Mouse (Mus musculus): ENCODE measurements around the gene Gm3618. TPM values are rescaled to one million over a fixed set of nuclear protein-coding genes. Genes with fewer than 3 reads are reported as not detected.

The Gm3618 gene
- total RNA-seq (2023; ENCODE audit: inconsistent age): not detected in 4 replicates

GRCm38 (mm10) chr14:6343578-6343977, at the start of gene Gm3618:
Gm3618 (minus strand) TSS chr14:6343678.

DNA sequence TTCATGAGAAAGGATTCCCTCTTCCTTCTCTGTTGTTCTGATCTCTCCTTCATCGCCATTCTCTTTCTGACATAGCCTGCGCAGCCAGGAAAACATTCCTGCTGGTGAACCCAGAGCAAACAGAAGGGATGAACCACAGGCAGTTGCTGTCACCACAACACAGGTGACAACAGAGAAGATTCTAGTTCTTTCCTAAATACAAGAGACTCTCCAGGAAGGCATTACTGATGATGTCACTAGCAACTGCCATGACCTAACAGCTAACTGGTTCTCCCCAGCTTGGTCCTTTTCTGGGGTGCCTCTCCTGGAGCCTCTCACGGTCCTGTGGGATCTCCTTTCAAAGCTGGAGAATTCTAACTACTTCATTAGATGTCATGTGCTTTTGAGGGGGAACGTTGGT, 46.7 kb upstream of the Gm3618 start, which contains the start of gene Gm16440:
Gene Gm16440 (minus strand): TSS at position 101 of the 400 bp plus-strand sequence.

DNA sequence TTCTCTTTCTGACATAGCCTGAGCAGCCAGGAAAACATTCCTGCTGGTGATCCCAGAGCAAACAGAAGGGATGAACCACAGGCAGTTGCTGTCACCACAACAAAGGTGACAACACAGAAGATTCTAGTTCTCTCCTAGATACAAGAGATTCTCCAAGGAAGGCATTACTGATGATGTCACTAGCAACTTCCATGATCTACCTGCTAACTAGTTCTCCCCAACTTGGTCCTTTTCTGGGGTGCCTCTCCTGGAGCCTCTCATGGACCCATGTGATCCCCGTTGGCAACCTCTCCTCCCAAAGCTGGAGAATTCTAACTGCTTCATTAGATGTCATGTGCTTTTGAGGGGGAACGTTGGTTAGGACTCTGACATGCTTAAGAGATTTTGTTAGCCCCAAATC, 38.7 kb downstream of the Gm3618 start, which contains the start of gene Gm21103:
Gene Gm21103 (minus strand): TSS at position 101 of the 400 bp plus-strand sequence.

DNA sequence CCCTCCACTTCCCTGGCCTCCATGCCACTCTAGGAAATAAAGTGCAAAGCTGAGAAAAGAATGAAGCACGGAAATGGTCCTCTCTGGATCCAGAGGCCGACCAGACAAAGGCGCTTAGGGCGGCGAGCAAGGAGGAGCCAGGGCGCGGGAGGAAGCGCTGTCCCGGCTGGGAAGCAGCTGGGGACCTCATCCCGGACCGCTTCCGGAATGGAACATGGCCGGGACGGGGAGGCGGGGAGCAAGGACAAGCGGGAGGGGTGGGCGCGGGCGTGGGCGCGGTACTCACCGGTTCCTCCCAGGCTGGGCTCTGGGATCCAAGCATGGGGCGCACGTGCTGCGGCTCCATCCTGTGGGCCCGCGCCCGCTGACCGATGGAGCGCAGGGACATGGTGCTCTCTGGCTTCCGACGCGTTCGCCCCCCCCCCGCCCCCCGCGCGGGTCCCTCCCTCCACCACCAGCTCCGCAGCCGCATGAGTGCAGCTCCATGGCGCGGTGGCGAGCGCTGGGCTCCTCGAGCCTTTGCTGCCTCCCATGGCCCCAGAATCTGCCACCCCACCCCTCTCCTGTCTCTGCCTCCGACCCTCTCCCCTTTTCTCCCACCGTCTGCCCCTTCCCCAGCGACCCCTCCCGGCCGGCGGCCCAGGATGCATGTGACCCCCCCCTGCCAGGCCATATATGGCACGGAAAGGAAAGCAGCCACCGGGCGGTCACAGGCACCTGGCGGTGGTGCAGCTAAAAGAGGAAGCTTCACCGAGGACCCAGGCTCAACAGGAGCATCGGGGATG, 56.4 kb downstream of the Gm3618 start, which contains the start of gene Gm3411:
Gene Gm3411 (minus strand): TSS at position 320 of the 785 bp plus-strand sequence.

Other genes with a start within 250 kb of the Gm3618 start
- gene Gm8206, start 249.7 kb downstream of the Gm3618 start, total RNA-seq (2023; ENCODE audit: inconsistent age): 0.48 TPM in 1 of 4 replicates, not detected in the others
- not detected in 4 replicates for gene Gm3468, start 235.0 kb downstream of the Gm3618 start, total RNA-seq (2023; ENCODE audit: inconsistent age)
- not detected in 4 replicates for gene Gm3476, start 217.9 kb downstream of the Gm3618 start, total RNA-seq (2023; ENCODE audit: inconsistent age)
- gene Gm21560, start 124.4 kb downstream of the Gm3618 start, total RNA-seq (2023; ENCODE audit: inconsistent age): not detected in 4 replicates
- gene Gm3411, start 56.4 kb downstream of the Gm3618 start, total RNA-seq (2023; ENCODE audit: inconsistent age): 0.26 TPM in 1 of 4 replicates, not detected in the others
- not detected in 4 replicates for gene Gm21103, start 38.8 kb downstream of the Gm3618 start, total RNA-seq (2023; ENCODE audit: inconsistent age)
- not detected in 4 replicates for gene Gm16440, start 46.6 kb upstream of the Gm3618 start, total RNA-seq (2023; ENCODE audit: inconsistent age)
- not detected in 4 replicates for gene Gm3591, start 68.8 kb upstream of the Gm3618 start, total RNA-seq (2023; ENCODE audit: inconsistent age)
- gene Gm3594, start 100.9 kb upstream of the Gm3618 start, total RNA-seq (2023; ENCODE audit: inconsistent age): not detected in 4 replicates
- not detected in 4 replicates for gene Gm8356, start 193.6 kb upstream of the Gm3618 start, total RNA-seq (2023; ENCODE audit: inconsistent age)
- not detected in 4 replicates for gene Gm3629, start 246.9 kb upstream of the Gm3618 start, total RNA-seq (2023; ENCODE audit: inconsistent age)